Mouse (Mus musculus): ENCODE measurements around the gene Abhd2. TPM values are rescaled to one million over a fixed set of nuclear protein-coding genes. Genes with fewer than 3 reads are reported as not detected.
A peak's percentile ranks its signal among the peaks of the same experiment; 100 is the strongest.

The Abhd2 gene
- polyA plus RNA-seq, 1 experiment from 2014 or later: 11.6 TPM

- Histone ChIP-seq H3K9ac (ENCODE audit: low read length) (no peak overlapping the region), H3K4me3 (ENCODE audit: low read depth, low read length) (no peak overlapping the region), H3K4me2 (no peak overlapping the region), H3K27me3 (ENCODE audit: control insufficient read depth, insufficient read depth, low read length) (no peaks in the 10 kb centered on the region), H3K4me1 (ENCODE audit: control insufficient read depth, insufficient read depth, low read length) (peaks cover 23% of the 10 kb centered on the region), H3K9me3 (ENCODE audit: control insufficient read depth, low read length) (no peaks in the 10 kb centered on the region), H3K36me3 (ENCODE audit: control insufficient read depth, insufficient read depth, low read length) (no peaks in the 10 kb centered on the region), H3K27ac (ENCODE audit: low read depth, low read length) (no peak overlapping the region)
- WGBS: 88% methylated on average over 7 of the region's 7 CpGs
- no peak for ATAC-seq (ENCODE audit: low FRiP score)
- no peak for DNase-seq (ENCODE audit: low spot score, missing footprints)
Measured at GRCm38 (mm10) chr7:79317576-79317975, 44.6 kb downstream of the Abhd2 start.

GRCm38 (mm10) chr7:79318110-79318801 lies 45.3 kb downstream of the Abhd2 start:
- Histone ChIP-seq H3K4me3 (ENCODE audit: low read depth, low read length) (no peak overlapping the region), H3K4me2 (no peak overlapping the region), H3K4me1 (ENCODE audit: control insufficient read depth, insufficient read depth, low read length) (peaks cover 20% of the 10 kb centered on the region), H3K27me3 (ENCODE audit: control insufficient read depth, insufficient read depth, low read length) (no peaks in the 10 kb centered on the region), H3K9ac (ENCODE audit: low read length) (no peak overlapping the region), H3K9me3 (ENCODE audit: control insufficient read depth, low read length) (no peaks in the 10 kb centered on the region), H3K27ac (ENCODE audit: low read depth, low read length) (no peak overlapping the region), H3K36me3 (ENCODE audit: control insufficient read depth, insufficient read depth, low read length) (no peaks in the 10 kb centered on the region)
- ATAC-seq (ENCODE audit: low FRiP score) (no peak), DNase-seq (ENCODE audit: low spot score, missing footprints) (no peak)
- 78% methylated on average over 13 of the region's 13 CpGs for WGBS

GRCm38 (mm10) chr7:79323855-79324254 lies 50.9 kb downstream of the Abhd2 start:
- H3K36me3 ChIP-seq (ENCODE audit: control insufficient read depth, insufficient read depth, low read length): peaks cover 9% of the 10 kb centered on the region; the same call in 1 of the 2 replicates
- no peak overlapping the region for H3K9ac ChIP-seq (ENCODE audit: low read length)
- H3K27me3 ChIP-seq (ENCODE audit: control insufficient read depth, insufficient read depth, low read length): no peaks in the 10 kb centered on the region
- ATAC-seq (ENCODE audit: low FRiP score) (no peak), DNase-seq (ENCODE audit: low spot score, missing footprints) (no peak)
- H3K4me2 ChIP-seq: no peak overlapping the region
- no peaks in the 10 kb centered on the region for H3K9me3 ChIP-seq (ENCODE audit: control insufficient read depth, low read length)
- 86% methylated on average over 8 of the region's 8 CpGs for WGBS
- no peak overlapping the region for H3K27ac ChIP-seq (ENCODE audit: low read depth, low read length)
- no peak overlapping the region for H3K4me3 ChIP-seq (ENCODE audit: low read depth, low read length)
- no peaks in the 10 kb centered on the region for H3K4me1 ChIP-seq (ENCODE audit: control insufficient read depth, insufficient read depth, low read length)

GRCm38 (mm10) chr7:79328769-79329168 lies 55.8 kb downstream of the Abhd2 start:
- H3K36me3 ChIP-seq (ENCODE audit: control insufficient read depth, insufficient read depth, low read length): peaks cover 9% of the 10 kb centered on the region; the same call in 1 of the 2 replicates
- no peaks in the 10 kb centered on the region for H3K9me3 ChIP-seq (ENCODE audit: control insufficient read depth, low read length)
- no peak for DNase-seq (ENCODE audit: low spot score, missing footprints)
- 94% methylated on average over 5 of the region's 5 CpGs for WGBS
- no peak overlapping the region for H3K4me2 ChIP-seq
- H3K4me1 ChIP-seq (ENCODE audit: control insufficient read depth, insufficient read depth, low read length): 0 out of 2 replicates have a peak, but pooled peaks cover 4% of the 10 kb centered on the region
- no peaks in the 10 kb centered on the region for H3K27me3 ChIP-seq (ENCODE audit: control insufficient read depth, insufficient read depth, low read length)
- no peak for ATAC-seq (ENCODE audit: low FRiP score)
- no peak overlapping the region for H3K27ac ChIP-seq (ENCODE audit: low read depth, low read length)
- no peak overlapping the region for H3K9ac ChIP-seq (ENCODE audit: low read length)
- no peak overlapping the region for H3K4me3 ChIP-seq (ENCODE audit: low read depth, low read length)

- no peak for ATAC-seq (ENCODE audit: low FRiP score)
- DNase-seq (ENCODE audit: low spot score, missing footprints): no peak
- Histone ChIP-seq H3K4me2 (no peak overlapping the region), H3K4me3 (ENCODE audit: low read depth, low read length) (no peak overlapping the region), H3K27ac (ENCODE audit: low read depth, low read length) (no peak overlapping the region), H3K36me3 (ENCODE audit: control insufficient read depth, insufficient read depth, low read length) (no peaks in the 10 kb centered on the region), H3K27me3 (ENCODE audit: control insufficient read depth, insufficient read depth, low read length) (no peaks in the 10 kb centered on the region), H3K4me1 (ENCODE audit: control insufficient read depth, insufficient read depth, low read length) (0 out of 2 replicates have a peak, but pooled peaks cover 4% of the 10 kb centered on the region), H3K9me3 (ENCODE audit: control insufficient read depth, low read length) (no peaks in the 10 kb centered on the region), H3K9ac (ENCODE audit: low read length) (no peak overlapping the region)
- 44% methylated on average over 10 of the region's 10 CpGs for WGBS
Measured at GRCm38 (mm10) chr7:79331197-79331596, 58.2 kb downstream of the Abhd2 start.

- H3K4me2 ChIP-seq: no peak overlapping the region
- 85% methylated on average over 3 of the region's 3 CpGs for WGBS
- no peaks in the 10 kb centered on the region for H3K9me3 ChIP-seq (ENCODE audit: control insufficient read depth, low read length)
- no peak overlapping the region for H3K9ac ChIP-seq (ENCODE audit: low read length)
- H3K4me3 ChIP-seq (ENCODE audit: low read depth, low read length): no peak overlapping the region
- DNase-seq (ENCODE audit: low spot score, missing footprints) (no peak), ATAC-seq (ENCODE audit: low FRiP score) (no peak)
- no peaks in the 10 kb centered on the region for H3K27me3 ChIP-seq (ENCODE audit: control insufficient read depth, insufficient read depth, low read length)
- H3K36me3 ChIP-seq (ENCODE audit: control insufficient read depth, insufficient read depth, low read length): no peaks in the 10 kb centered on the region
- H3K4me1 ChIP-seq (ENCODE audit: control insufficient read depth, insufficient read depth, low read length): 0 out of 2 replicates have a peak, but pooled peaks cover 4% of the 10 kb centered on the region
- no peak overlapping the region for H3K27ac ChIP-seq (ENCODE audit: low read depth, low read length)
Measured at GRCm38 (mm10) chr7:79333419-79333818, 60.4 kb downstream of the Abhd2 start.

- no peak for ATAC-seq (ENCODE audit: low FRiP score)
Measured at GRCm38 (mm10) chr7:79336362-79336910, 63.4 kb downstream of the Abhd2 start.

GRCm38 (mm10) chr7:79345902-79346301 lies 72.9 kb downstream of the Abhd2 start:
- 57% methylated on average over 4 of the region's 4 CpGs for WGBS
- Histone ChIP-seq H3K9ac (ENCODE audit: low read length) (no peak overlapping the region), H3K4me2 (no peak overlapping the region), H3K4me1 (ENCODE audit: control insufficient read depth, insufficient read depth, low read length) (no peaks in the 10 kb centered on the region), H3K27ac (ENCODE audit: low read depth, low read length) (no peak overlapping the region), H3K4me3 (ENCODE audit: low read depth, low read length) (no peak overlapping the region), H3K9me3 (ENCODE audit: control insufficient read depth, low read length) (no peaks in the 10 kb centered on the region), H3K27me3 (ENCODE audit: control insufficient read depth, insufficient read depth, low read length) (no peaks in the 10 kb centered on the region), H3K36me3 (ENCODE audit: control insufficient read depth, insufficient read depth, low read length) (peaks cover 3% of the 10 kb centered on the region; the same call in 1 of the 2 replicates)
- DNase-seq (ENCODE audit: low spot score, missing footprints) (peak; percentile 94), ATAC-seq (ENCODE audit: low FRiP score) (no peak)

More at GRCm38 (mm10) chr7:79336362-79336910, 63.4 kb downstream of the Abhd2 start:
- H3K27ac ChIP-seq (ENCODE audit: low read depth, low read length): no peak overlapping the region
- no peaks in the 10 kb centered on the region for H3K27me3 ChIP-seq (ENCODE audit: control insufficient read depth, insufficient read depth, low read length)
- H3K4me2 ChIP-seq: no peak overlapping the region
- H3K4me1 ChIP-seq (ENCODE audit: control insufficient read depth, insufficient read depth, low read length): no peaks in the 10 kb centered on the region
- H3K4me3 ChIP-seq (ENCODE audit: low read depth, low read length): no peak overlapping the region
- H3K9me3 ChIP-seq (ENCODE audit: control insufficient read depth, low read length): no peaks in the 10 kb centered on the region
- DNase-seq (ENCODE audit: low spot score, missing footprints): no peak
- H3K36me3 ChIP-seq (ENCODE audit: control insufficient read depth, insufficient read depth, low read length): no peaks in the 10 kb centered on the region
- no peak overlapping the region for H3K9ac ChIP-seq (ENCODE audit: low read length)
- WGBS: 92% methylated on average over 8 of the region's 8 CpGs

- no peaks in the 10 kb centered on the region for H3K9me3 ChIP-seq (ENCODE audit: control insufficient read depth, low read length)
- H3K9ac ChIP-seq (ENCODE audit: low read length): no peak overlapping the region
- no peak for ATAC-seq (ENCODE audit: low FRiP score)
- no peaks in the 10 kb centered on the region for H3K27me3 ChIP-seq (ENCODE audit: control insufficient read depth, insufficient read depth, low read length)
- H3K27ac ChIP-seq (ENCODE audit: low read depth, low read length): no peak overlapping the region
- H3K36me3 ChIP-seq (ENCODE audit: control insufficient read depth, insufficient read depth, low read length): peaks cover 3% of the 10 kb centered on the region; the same call in 1 of the 2 replicates
- 83% methylated on average over 8 of the region's 8 CpGs for WGBS
- H3K4me1 ChIP-seq (ENCODE audit: control insufficient read depth, insufficient read depth, low read length): no peaks in the 10 kb centered on the region
- H3K4me3 ChIP-seq (ENCODE audit: low read depth, low read length): no peak overlapping the region
- H3K4me2 ChIP-seq: no peak overlapping the region
- DNase-seq (ENCODE audit: low spot score, missing footprints): no peak
Measured at GRCm38 (mm10) chr7:79346555-79347075, 73.6 kb downstream of the Abhd2 start.

All from midbrain, embryonic 11.5 days (tissue).